Comparison of ENCODE assay signal across 8 mouse cellular contexts in genomic region chr5:123132308-123133071, GRCm38 (mm10). TPM values are rescaled to one million over a fixed set of nuclear protein-coding genes. Genes with fewer than 3 reads are reported as not detected.
DNase-seq lines count a peak whose midpoint lies in the region; ATAC-seq lines count a peak whose summit lies in the region.

Gene Rhof, minus strand, starts transcription at chr5:123132692.

- peak within 1 kb of the TSS; percentile 46 for H3K4me2 ChIP-seq in hindbrain, embryonic 11.5 days (replicated peaks; ENCODE audit: low read depth, low read length)

- H3K36me3 ChIP-seq in hindbrain, embryonic 11.5 days (ENCODE audit: control insufficient read depth, insufficient read depth, low read length): no peaks in the 10 kb centered on the region

- peak within 1 kb of the TSS; percentile 43; the same call in 1 of the 2 replicates for H3K27ac ChIP-seq in hindbrain, embryonic 11.5 days (ENCODE audit: low read depth, low read length)

- no peaks in the 10 kb centered on the region for H3K9me3 ChIP-seq in hindbrain, embryonic 11.5 days (ENCODE audit: control insufficient read depth, low read length)

- 3% methylated on average over 43 of the region's 44 CpGs for WGBS in hindbrain, embryonic 11.5 days

- H3K27me3 ChIP-seq in hindbrain, embryonic 11.5 days (ENCODE audit: control insufficient read depth, insufficient read depth, low read length): no peaks in the 10 kb centered on the region

- H3K4me1 ChIP-seq in hindbrain, embryonic 11.5 days (replicated peaks; ENCODE audit: control insufficient read depth, insufficient read depth, low read length): peaks cover 32% of the 10 kb centered on the region

- peak; percentile 50 for ATAC-seq in hindbrain, embryonic 11.5 days (ENCODE audit: low FRiP score)

- DNase-seq in NIH3T3 (ENCODE audit: low read depth): peak; percentile 77
- peak; percentile 91 for DNase-seq in cerebellum, adult 9-11 months
- peak; percentile 80 to 88 for DNase-seq in frontal cortex, postnatal 10 days (ENCODE audit: low spot score in 2 of 2)
- peak; percentile 83 for DNase-seq in hindbrain, embryonic 11.5 days (ENCODE audit: low spot score)
- peak; percentile 93 to 94 for DNase-seq in layer of hippocampus, postnatal 25 days (ENCODE audit: extremely low spot score in 1 of 2, low spot score in 1 of 2)
- peak; percentile 90 for DNase-seq in lung, postnatal 14 days
- DNase-seq in retina, embryonic 14.5 days (ENCODE audit: low spot score): peak; percentile 76
- DNase-seq in thymus, postnatal 4 days: peak; percentile 96

- H3K9ac ChIP-seq in hindbrain, embryonic 11.5 days (ENCODE audit: low read depth, low read length): peak within 1 kb of the TSS; percentile 50; the same call in 1 of the 2 replicates

- H3K4me3 ChIP-seq in hindbrain, embryonic 11.5 days (ENCODE audit: low read depth, low read length): peak within 1 kb of the TSS; percentile 24

RNA-seq across cellular contexts. Expression of gene Rhof, which starts in this region (rescaled TPM):
- 1.7 and 2.0 TPM in 2 replicates for polyA plus RNA-seq in hindbrain, embryonic 11.5 days (2014; fragmentation: Nextera tagmentation; extraction: Ambion mirVana)
- 10 to 100 TPM; 47.2 to 48.7 TPM for total RNA-seq in layer of hippocampus, postnatal 25 days (2021)

Comparison
In these comparisons a context has a peak if more than half of its experiments do, and no peak if none do; other contexts are left out.
1. Peak in every context shown above with its lines: DNase-seq, ATAC-seq, H3K4me3 ChIP-seq and H3K27ac ChIP-seq.